In the genomic region with DNA sequence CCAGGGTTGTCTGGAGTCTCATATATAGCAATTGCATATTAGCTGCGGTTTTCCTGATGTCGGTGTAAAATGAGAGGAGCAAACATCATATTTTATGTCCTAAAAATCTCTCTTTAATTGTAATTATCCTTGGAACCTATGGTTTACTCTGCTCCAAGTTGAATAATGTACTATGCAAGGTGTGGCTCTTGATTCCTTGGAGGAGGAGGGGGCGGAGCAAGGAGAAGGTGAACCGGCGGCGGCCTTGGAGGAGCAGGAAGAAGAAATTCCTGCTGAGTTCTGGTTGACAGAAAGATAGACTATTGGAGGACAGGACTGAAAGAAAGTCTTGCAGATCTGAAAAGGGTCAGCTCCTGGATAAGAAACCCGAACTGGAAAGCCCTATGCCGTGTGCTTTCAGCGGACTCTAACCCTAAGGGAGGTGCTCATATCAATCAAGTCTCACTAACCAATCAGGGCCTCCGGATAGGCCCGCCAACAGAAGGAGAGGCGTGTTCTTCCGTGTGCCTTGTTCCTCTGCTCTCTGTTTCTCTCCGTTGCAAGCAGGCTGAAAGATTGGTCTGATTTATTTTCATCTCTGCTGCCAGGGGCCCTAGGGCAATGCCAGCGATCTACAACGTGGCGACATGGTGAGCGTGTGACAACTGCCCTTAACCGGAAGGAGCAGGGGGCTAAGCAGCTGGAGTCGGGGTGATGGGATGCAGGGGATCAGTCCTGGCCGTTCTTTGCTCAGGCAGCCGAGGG, we compare ENCODE assay signal across 8 mouse cellular contexts.
A peak's percentile ranks its signal among the peaks of the same experiment; 100 is the strongest.
DNase-seq lines count a peak whose midpoint lies in the region; ATAC-seq and TF ChIP-seq lines count a peak whose summit lies in the region.
"Not testable (repeated sequence)": the region's sequence is repeated elsewhere in the genome, so short reads cannot be mapped to it uniquely, and the experiment has no call there.

No protein-coding gene starts in this region.

- H3K4me1 ChIP-seq in cortical plate, adult 2 months (ENCODE audit: control insufficient read depth, insufficient read depth, low read length); hindbrain, embryonic 16.5 days (ENCODE audit: control insufficient read depth, insufficient read depth, low read depth, low read length); lung, postnatal 0 days (ENCODE audit: insufficient read depth, low read depth, low read length): not testable (repeated sequence)

- H3K4me2 ChIP-seq in hindbrain, embryonic 16.5 days (ENCODE audit: low read length), result peak overlapping the region; percentile 60
- peak overlapping the region; percentile 63 for H3K4me2 ChIP-seq in lung, postnatal 0 days (replicated peaks; ENCODE audit: low read depth, low read length)

- not testable (repeated sequence) for TF ChIP-seq EP300 in lung, postnatal 0 days (IDR thresholded peaks at IDR 0.05)

- not testable (repeated sequence) for TF ChIP-seq CTCF in cortical plate, adult 2 months (IDR thresholded peaks at IDR 0.05; ENCODE audit: extremely low read depth, insufficient read depth, low read length); lung, postnatal 0 days (IDR thresholded peaks at IDR 0.05)

- peak; percentile 87 for ATAC-seq in activated CD4-positive, CD25-positive, alpha-beta regulatory T cell, adult 4 months
- ATAC-seq in hindbrain, embryonic 16.5 days, result peak; percentile 96
- ATAC-seq in lung, postnatal 0 days, result peak; percentile 67

- not testable (repeated sequence) for H3K27me3 ChIP-seq in hindbrain, embryonic 16.5 days (replicated peaks; ENCODE audit: control insufficient read depth, insufficient read depth, low read length); lung, postnatal 0 days (replicated peaks; ENCODE audit: insufficient read depth, low read length)

- DNase-seq in gastrocnemius, adult 18-20 months (ENCODE audit: low spot score), result peak; percentile 24
- peak; percentile 3 to 9 for DNase-seq in layer of hippocampus, postnatal 25 days (ENCODE audit: extremely low spot score in 1 of 2, low spot score in 1 of 2)
- peak; percentile 65 for DNase-seq in lung, postnatal 0 days (ENCODE audit: low spot score)
- peak; percentile 3 for DNase-seq in ovary, postnatal 10 days (ENCODE audit: low spot score)
- peak; percentile 37 for DNase-seq in thymus, postnatal 25 days

- H3K36me3 ChIP-seq in hindbrain, embryonic 16.5 days (ENCODE audit: control insufficient read depth, insufficient read depth, low read length); lung, postnatal 0 days (ENCODE audit: insufficient read depth, low read length): not testable (repeated sequence)

- H3K9me3 ChIP-seq in hindbrain, embryonic 16.5 days (ENCODE audit: control insufficient read depth, low read length); lung, postnatal 0 days (ENCODE audit: low read length): not testable (repeated sequence)

- H3K4me3 ChIP-seq in cortical plate, adult 2 months (ENCODE audit: insufficient read depth, low read length), result peak overlapping the region; percentile 80
- peak overlapping the region; percentile 54 for H3K4me3 ChIP-seq in hindbrain, embryonic 16.5 days (ENCODE audit: low read length)
- peak overlapping the region; percentile 58 for H3K4me3 ChIP-seq in lung, postnatal 0 days (ENCODE audit: low read depth, low read length)

- peak overlapping the region; percentile 73 for H3K9ac ChIP-seq in hindbrain, embryonic 16.5 days (ENCODE audit: low read depth, low read length)
- peak overlapping the region; percentile 39 for H3K9ac ChIP-seq in lung, postnatal 0 days (replicated peaks; ENCODE audit: low read depth)

- not testable (repeated sequence) for TF ChIP-seq POLR2A in cortical plate, adult 2 months (IDR thresholded peaks at IDR 0.05; ENCODE audit: extremely low read depth, insufficient read depth, low read length)

- not testable (repeated sequence) for H3K27ac ChIP-seq in cortical plate, adult 2 months (ENCODE audit: insufficient read depth, low read length); lung, postnatal 0 days (ENCODE audit: low read length)
- H3K27ac ChIP-seq in hindbrain, embryonic 16.5 days (ENCODE audit: low read depth, low read length), result peak overlapping the region; percentile 9

- under 1% methylated on average over 22 of the region's 22 CpGs for WGBS in hindbrain, embryonic 16.5 days
- WGBS in lung, postnatal 0 days, result under 1% methylated on average over 22 of the region's 22 CpGs

Comparison
In these comparisons a context has a peak if more than half of its experiments do, and no peak if none do; other contexts are left out.
1. DNase-seq: peak in every context shown above with its lines; median percentile 65 in lung, postnatal 0 days; 37 in thymus, postnatal 25 days; 24 in gastrocnemius, adult 18-20 months; 6 in layer of hippocampus, postnatal 25 days; 3 in ovary, postnatal 10 days.